Mouse (Mus musculus) sigmoid colon, adult 10 weeks (tissue): Measurements from ENCODE around the gene Olfr868. TPM values are rescaled to one million over a fixed set of nuclear protein-coding genes. Genes with fewer than 3 reads are reported as not detected.

Experiments
- polyA plus RNA-seq: library from polyadenylated mRNA; stranded (reverse); fragments of 350-450 nt; fragmentation: Illumina TruSeq; extraction: RNeasy Lipid Tissue Mini Kit (QIAGEN cat#74804); gene quantifications from one replicate; pipeline ENCODE4 v1.2.3, GENCODE M21; 2014; ENCODE audit warnings: low read depth, low replicate concordance

Gene Olfr868
- not detected for polyA plus RNA-seq

DNA sequence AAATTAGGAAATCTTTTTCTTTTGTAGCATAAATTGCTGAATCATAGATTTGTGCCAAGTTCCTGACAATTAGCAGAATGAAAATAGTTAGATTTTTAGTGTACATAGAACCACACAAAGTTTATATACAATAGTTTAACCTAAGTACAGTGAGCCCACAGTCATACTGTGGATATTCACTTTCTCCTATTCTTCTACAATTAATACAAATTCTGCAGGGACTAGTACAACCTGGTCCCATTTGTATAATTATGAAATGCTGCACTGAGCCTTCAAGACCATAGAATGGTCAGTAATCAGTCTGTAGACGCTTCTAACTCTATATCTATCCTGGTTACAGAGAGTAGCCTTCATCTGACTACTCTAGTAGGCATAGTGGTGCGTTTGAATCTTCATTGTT is at the start of gene Olfr868:
Gene Olfr868, plus strand, starts transcription at position 301 of the 400 bp plus-strand sequence.

DNA sequence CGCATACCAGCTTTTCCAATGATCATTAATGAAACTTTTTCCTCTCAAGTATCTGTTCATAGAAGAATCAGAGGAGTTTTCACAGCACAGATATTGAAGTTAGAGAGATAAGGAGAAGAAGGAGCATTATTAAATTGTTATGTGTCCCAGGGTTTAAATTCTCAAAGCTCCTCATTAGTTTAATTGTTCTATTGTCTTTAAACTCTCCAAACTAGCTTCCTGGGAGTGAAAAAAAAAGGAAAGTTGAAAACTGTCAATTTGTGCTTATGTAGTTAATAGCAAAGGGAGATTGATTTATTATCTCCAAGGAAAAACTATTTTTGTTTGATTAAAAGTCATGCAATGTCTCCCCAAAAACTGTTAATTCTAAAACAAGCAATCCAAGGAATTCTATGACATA is 41.0 kb upstream of the Olfr868 start, which contains the start of gene Olfr867:
Gene Olfr867, minus strand, starts transcription at position 101 of the 400 bp plus-strand sequence.

DNA sequence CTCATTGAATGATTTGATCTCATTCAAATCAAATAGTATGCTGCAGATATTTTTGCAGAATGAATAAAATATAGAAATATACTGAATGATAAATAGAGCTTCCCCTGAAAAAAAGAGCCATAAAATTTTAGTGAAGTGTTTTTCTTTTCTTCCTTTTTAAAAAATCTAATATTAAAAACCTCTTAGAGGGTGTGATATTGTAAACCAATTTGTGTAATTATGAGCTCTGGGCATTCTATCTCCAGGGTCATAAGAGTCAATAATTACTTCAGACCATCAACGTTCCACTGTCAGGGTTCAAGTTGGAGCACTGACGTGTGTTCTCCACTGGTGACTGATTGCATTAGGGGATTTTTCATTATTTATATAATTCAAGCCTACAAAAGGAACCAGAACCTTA is 30.3 kb downstream of the Olfr868 start, which contains the start of gene Olfr869:
Gene Olfr869, plus strand, starts transcription at position 301 of the 400 bp plus-strand sequence.

Other genes starting within 250 kb of the Olfr868 start
- gene Olfr860, start 248.9 kb upstream of the Olfr868 start, polyA plus RNA-seq: not detected
- gene Olfr862, start 210.6 kb upstream of the Olfr868 start, polyA plus RNA-seq: not detected
- not detected for gene Olfr77, start 181.8 kb upstream of the Olfr868 start, polyA plus RNA-seq
- gene Olfr866, start 70.6 kb upstream of the Olfr868 start, polyA plus RNA-seq: not detected
- not detected for gene Olfr867, start 41.1 kb upstream of the Olfr868 start, polyA plus RNA-seq
- not detected for gene Olfr869, start 30.4 kb downstream of the Olfr868 start, polyA plus RNA-seq
- gene Olfr870, start 75.4 kb downstream of the Olfr868 start, polyA plus RNA-seq: not detected
- gene Olfr871, start 113.6 kb downstream of the Olfr868 start, polyA plus RNA-seq: not detected
- not detected for gene Olfr872, start 138.5 kb downstream of the Olfr868 start, polyA plus RNA-seq
- gene Olfr39, start 183.7 kb downstream of the Olfr868 start, polyA plus RNA-seq: not detected
- not detected for gene Olfr873, start 199.9 kb downstream of the Olfr868 start, polyA plus RNA-seq
- gene Olfr18, start 237.5 kb downstream of the Olfr868 start, polyA plus RNA-seq: not detected